Mouse (Mus musculus) midbrain, embryonic 14.5 days (tissue): ENCODE results near the gene Zcchc24. TPM values are rescaled to one million over a fixed set of nuclear protein-coding genes. Genes with fewer than 3 reads are reported as not detected.

Source experiments
- ATAC-seq: fragments of 200-750 bp; cut with Nextera tagmentation; 2 replicates; pipeline ENCODE4 v1.8.0; 2017; ENCODE audit warnings: moderate number of reproducible peaks, moderate library complexity; ENCODE audit not compliant: low FRiP score, low TSS enrichment
- DNase-seq: peaks from one replicate; pipeline ENCODE4 v3.0.0-alpha.2; 2015
- H3K27ac ChIP-seq: fragments of 300-500 bp; sonication (generic); replicated peaks from 2 replicates; pipeline ENCODE4 v1.5.1; 2014; ENCODE audit warnings: mild to moderate bottlenecking, low read depth, low read length, moderate library complexity
- H3K27me3 ChIP-seq: fragments of 300-500 bp; sonication (generic); 2 replicates; pipeline ENCODE4 v1.6.1; 2014; ENCODE audit warnings: low read length, control low read depth, mixed read lengths; ENCODE audit not compliant: control insufficient read depth, insufficient read depth
- H3K36me3 ChIP-seq: fragments of 300-500 bp; sonication (generic); 2 replicates; pipeline ENCODE4 v1.6.1; 2014; ENCODE audit warnings: low read length, control low read depth; ENCODE audit not compliant: control insufficient read depth, insufficient read depth
- H3K4me1 ChIP-seq: fragments of 300-500 bp; sonication (generic); 2 replicates; pipeline ENCODE4 v1.6.1; 2014; ENCODE audit warnings: mild to moderate bottlenecking, antibody characterized with exemption, low read length, control low read depth; ENCODE audit not compliant: control insufficient read depth, insufficient read depth
- H3K4me2 ChIP-seq: fragments of 300-500 bp; sonication (generic); 2 replicates; pipeline ENCODE4 v1.6.1; 2014; ENCODE audit warnings: mild to moderate bottlenecking, low read length, moderate library complexity
- H3K4me3 ChIP-seq: fragments of 300-500 bp; sonication (generic); replicated peaks from 2 replicates; pipeline ENCODE4 v1.5.1; 2014; ENCODE audit warnings: low read depth, low read length
- H3K9ac ChIP-seq: fragments of 300-500 bp; sonication (generic); replicated peaks from 2 replicates; pipeline ENCODE4 v1.6.1; 2014; ENCODE audit warnings: mild to moderate bottlenecking, low read length, moderate library complexity
- H3K9me3 ChIP-seq: fragments of 300-500 bp; sonication (generic); 2 replicates; pipeline ENCODE4 v1.6.1; 2016; ENCODE audit warnings: low read length, control low read depth, mixed read lengths; ENCODE audit not compliant: control insufficient read depth
- WGBS: fragments of 180-500 bp; shearing (Covaris S2); extraction: QIAGEN DNeasy Blood & Tissue Kit; methylation state at CpG from one replicate; pipeline ENCODE4 v1.1.7; 2014; 5-methylcytosine and 5-hydroxymethylcytosine counted together
- polyA plus RNA-seq: library from polyadenylated mRNA; unstranded; fragments of >200 nt; fragmentation: Nextera tagmentation; extraction: Ambion mirVana; gene quantifications from 2 replicates; pipeline ENCODE4 v1.2.1, GENCODE M21; 2014

Zcchc24 gene
- polyA plus RNA-seq, 1 experiment from 2014 or later: 13.6 TPM

DNA sequence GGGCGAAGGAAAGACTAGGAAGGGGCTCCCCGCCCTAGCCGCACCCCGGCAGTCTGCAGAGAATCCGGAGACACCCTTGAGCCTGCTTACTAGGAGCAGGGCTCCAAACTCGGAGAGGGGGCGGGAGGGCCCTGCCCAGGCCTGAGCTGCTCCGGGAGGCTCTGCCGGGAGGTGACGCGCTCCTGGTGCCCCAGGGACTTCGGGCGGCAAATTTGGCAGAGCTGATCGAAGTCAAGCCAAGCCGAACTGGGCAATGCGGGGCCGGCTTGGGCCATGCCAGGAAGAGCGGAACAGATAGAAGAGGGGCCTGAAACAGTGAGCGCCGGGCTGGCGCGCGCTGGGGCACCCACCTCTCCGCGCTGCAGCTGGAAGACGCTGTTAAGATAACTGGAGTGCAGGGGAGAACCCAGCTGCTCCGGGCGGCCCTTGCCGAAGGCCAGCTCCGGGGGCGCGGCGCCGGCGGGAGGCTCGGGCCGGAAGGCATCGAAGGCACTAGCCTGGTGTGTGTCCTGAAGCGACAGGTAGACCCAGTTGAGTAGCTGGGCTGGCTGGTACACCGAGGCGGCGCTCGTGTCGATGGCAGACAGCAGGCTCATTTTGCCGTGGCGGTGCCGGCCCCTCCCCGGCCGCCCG lies 462 bp downstream of the Zcchc24 start:
- Histone ChIP-seq H3K36me3 (no peaks in the 10 kb centered on the region), H3K4me2 (peak overlapping the region; percentile 98), H3K9ac (peak overlapping the region; percentile 60), H3K9me3 (no peaks in the 10 kb centered on the region), H3K4me1 (peaks cover 22% of the 10 kb centered on the region), H3K27ac (peak overlapping the region; percentile 55), H3K27me3 (no peaks in the 10 kb centered on the region), H3K4me3 (peak overlapping the region; percentile 50)
- DNase-seq (peak; percentile 54), ATAC-seq (peak; percentile 21; the same call in 1 of the 2 replicates)
- WGBS: 1% methylated on average over 45 of the region's 50 CpGs

DNA sequence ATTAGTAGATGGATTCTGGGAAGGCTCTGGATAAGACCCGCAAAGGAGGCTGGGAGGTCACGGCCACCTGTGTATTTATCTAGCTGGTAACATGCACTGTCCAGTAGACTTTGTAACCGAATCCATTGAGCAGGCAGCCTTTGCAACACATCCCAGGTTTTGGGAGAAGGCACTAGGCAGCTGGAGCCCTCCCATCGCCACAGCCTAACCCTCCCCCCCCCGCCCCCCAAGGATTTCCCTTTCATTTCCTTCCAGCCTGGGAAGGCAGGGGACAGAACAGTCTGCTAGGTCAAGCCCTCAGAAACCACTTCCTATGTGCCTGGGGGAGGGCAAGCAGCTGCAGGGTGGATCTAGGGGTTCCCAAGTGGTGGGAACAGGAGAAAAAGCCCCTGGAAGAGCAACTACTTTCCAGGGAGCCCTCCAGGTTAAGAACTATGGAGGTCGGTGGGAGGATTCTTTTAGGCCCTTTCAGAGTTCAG lies 1.1 kb downstream of the Zcchc24 start:
- 18% methylated on average over 6 of the region's 6 CpGs for WGBS

DNA sequence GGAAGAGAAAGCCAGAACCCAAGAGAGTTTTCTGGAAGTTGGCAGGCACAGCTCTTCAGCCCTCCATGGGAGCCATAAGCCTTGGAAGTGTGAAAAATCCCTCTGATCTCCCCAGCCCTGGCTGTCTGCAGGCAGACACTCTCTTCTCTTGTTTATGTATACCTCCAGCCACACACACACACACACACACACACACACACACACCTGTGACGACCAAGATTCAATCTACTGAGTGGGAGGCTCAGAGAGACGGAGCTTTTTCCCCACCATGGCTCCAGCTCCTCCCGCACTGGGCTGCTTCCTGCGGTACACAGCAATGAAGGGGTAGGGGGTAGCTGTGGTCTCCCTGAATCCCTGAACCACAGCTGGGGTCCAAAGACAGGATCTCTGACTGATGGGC lies 2.4 kb downstream of the Zcchc24 start:
- ATAC-seq (no peak), DNase-seq (no peak)
- Histone ChIP-seq H3K36me3 (no peaks in the 10 kb centered on the region), H3K4me1 (peaks cover 22% of the 10 kb centered on the region), H3K9ac (no peak overlapping the region), H3K4me2 (peak overlapping the region; percentile 98), H3K27ac (peak overlapping the region; percentile 52; the same call in 1 of the 2 replicates), H3K9me3 (no peaks in the 10 kb centered on the region), H3K4me3 (no peak overlapping the region), H3K27me3 (no peaks in the 10 kb centered on the region)
- WGBS: 48% methylated on average over 4 of the region's 4 CpGs

More for the DNA sequence above, 1.1 kb downstream of the Zcchc24 start:
- Histone ChIP-seq H3K9ac (peak overlapping the region; percentile 60), H3K27me3 (no peaks in the 10 kb centered on the region), H3K4me2 (peak overlapping the region; percentile 98), H3K36me3 (no peaks in the 10 kb centered on the region), H3K27ac (peak overlapping the region; percentile 55; the same call in 1 of the 2 replicates), H3K4me1 (peaks cover 22% of the 10 kb centered on the region), H3K4me3 (peak overlapping the region; percentile 50), H3K9me3 (no peaks in the 10 kb centered on the region)
- ATAC-seq (no peak), DNase-seq (no peak)

DNA sequence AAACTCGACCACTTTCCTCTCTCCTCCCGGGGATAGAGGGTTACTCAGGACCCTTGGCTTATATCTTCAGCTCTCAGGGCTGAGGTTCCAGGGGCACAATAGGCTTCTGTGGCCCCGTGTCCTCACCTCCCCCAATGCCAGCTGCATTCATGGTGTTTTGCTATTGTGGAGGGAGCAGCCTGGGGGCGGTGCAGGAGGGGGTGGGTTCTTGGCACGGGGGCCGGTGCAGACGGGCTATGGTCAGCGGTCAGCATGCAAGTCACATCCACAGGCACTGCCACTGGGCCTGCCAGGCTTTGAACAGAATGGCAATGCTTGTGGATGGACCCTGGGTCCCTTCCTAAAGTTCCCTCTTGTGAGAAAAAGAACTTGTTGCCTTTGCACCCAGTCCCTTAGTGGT lies 2.9 kb downstream of the Zcchc24 start:
- Histone ChIP-seq H3K9me3 (no peaks in the 10 kb centered on the region), H3K36me3 (no peaks in the 10 kb centered on the region), H3K4me1 (peaks cover 22% of the 10 kb centered on the region), H3K27me3 (no peaks in the 10 kb centered on the region), H3K27ac (peak overlapping the region; percentile 52), H3K4me3 (no peak overlapping the region), H3K4me2 (peak overlapping the region; percentile 98), H3K9ac (no peak overlapping the region)
- ATAC-seq (0 out of 2 replicates have a peak, but pooled peaks have one; percentile 34), DNase-seq (peak; percentile 70)
- WGBS: 17% methylated on average over 8 of the region's 8 CpGs

DNA sequence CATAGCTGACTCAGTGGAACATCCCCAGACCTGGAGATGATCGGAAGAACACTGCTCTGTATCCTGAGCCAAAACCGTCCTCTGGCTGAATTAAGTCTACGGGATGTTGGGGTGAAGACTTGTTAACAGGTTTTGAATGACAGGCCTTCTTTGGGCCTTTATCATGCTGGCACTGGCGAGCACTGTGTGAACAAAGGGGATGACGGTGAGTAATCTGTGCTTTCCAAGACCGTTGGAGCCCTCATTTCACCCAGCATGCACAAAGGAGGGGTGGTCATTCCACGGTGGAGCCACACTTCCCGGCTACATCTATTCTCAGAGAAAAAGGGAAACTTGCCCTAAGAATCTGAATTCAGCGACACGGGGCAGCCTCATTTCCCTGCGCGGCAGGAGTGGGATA lies 3.7 kb downstream of the Zcchc24 start:
- Histone ChIP-seq H3K4me1 (peaks cover 22% of the 10 kb centered on the region), H3K36me3 (no peaks in the 10 kb centered on the region), H3K4me3 (no peak overlapping the region), H3K9me3 (no peaks in the 10 kb centered on the region), H3K27me3 (no peaks in the 10 kb centered on the region), H3K27ac (peak overlapping the region; percentile 39; the same call in 1 of the 2 replicates), H3K9ac (no peak overlapping the region), H3K4me2 (peak overlapping the region; percentile 98; the same call in 1 of the 2 replicates)
- DNase-seq: no peak
- 32% methylated on average over 12 of the region's 12 CpGs for WGBS
- ATAC-seq: no peak

DNA sequence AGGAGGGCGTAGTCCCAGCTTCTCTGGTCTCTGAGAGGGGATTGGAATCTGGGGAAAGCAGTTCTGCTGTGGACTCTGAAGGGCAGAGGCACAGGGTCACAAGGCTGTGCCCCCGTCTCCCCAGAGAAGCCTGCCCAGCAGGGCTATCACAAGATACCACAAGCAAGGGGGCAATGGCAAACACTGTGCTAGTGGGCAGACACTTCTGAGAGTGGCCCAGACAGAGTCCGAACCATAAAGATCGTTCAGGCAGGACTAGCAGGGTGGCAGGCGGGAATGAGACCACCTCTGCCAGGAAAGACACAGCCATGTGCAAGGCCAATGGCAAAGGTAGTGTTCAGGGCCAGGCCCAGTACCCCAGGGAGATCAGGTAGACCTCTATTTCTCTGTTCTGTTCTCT lies 7.7 kb downstream of the Zcchc24 start:
- Histone ChIP-seq H3K27ac (no peak overlapping the region), H3K9me3 (no peaks in the 10 kb centered on the region), H3K36me3 (no peaks in the 10 kb centered on the region), H3K4me1 (0 out of 2 replicates have a peak, but pooled peaks cover 5% of the 10 kb centered on the region), H3K4me3 (no peak overlapping the region), H3K9ac (no peak overlapping the region), H3K27me3 (no peaks in the 10 kb centered on the region), H3K4me2 (no peak overlapping the region)
- ATAC-seq: no peak
- no peak for DNase-seq
- 91% methylated on average over 5 of the region's 5 CpGs for WGBS

DNA sequence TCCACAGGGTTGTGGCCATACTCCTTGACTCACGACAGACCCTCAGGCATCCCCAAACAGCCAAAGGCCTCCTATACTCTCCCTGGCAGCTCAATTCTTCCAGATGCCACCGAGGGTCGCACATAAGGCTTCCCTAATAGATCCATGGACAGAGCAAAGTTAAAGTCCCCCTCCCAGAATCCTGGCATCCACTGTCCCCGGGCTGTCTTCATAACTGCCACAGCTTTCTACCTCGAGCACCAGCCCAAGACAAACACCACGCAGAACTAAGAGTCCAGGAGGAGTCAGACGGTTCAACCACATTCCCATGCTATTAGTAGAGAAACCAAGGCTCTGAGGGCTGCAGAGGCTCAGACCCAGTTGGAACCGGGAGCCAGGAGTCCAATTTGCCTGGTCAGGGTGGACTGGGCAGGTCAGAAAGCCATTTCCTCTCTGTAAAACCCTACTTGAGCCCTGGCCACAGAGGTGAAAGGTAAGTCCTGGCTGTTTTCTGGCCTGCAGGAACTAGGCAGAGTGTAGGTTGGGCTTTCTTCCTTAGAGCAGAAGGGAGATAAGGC lies 8.8 kb downstream of the Zcchc24 start:
- H3K27me3 ChIP-seq: no peaks in the 10 kb centered on the region
- DNase-seq (no peak), ATAC-seq (no peak)
- no peak overlapping the region for H3K9ac ChIP-seq
- no peak overlapping the region for H3K4me3 ChIP-seq
- no peaks in the 10 kb centered on the region for H3K36me3 ChIP-seq
- 82% methylated on average over 8 of the region's 8 CpGs for WGBS
- no peak overlapping the region for H3K27ac ChIP-seq
- no peaks in the 10 kb centered on the region for H3K9me3 ChIP-seq
- H3K4me1 ChIP-seq: peaks cover 8% of the 10 kb centered on the region; the same call in 1 of the 2 replicates
- no peak overlapping the region for H3K4me2 ChIP-seq

DNA sequence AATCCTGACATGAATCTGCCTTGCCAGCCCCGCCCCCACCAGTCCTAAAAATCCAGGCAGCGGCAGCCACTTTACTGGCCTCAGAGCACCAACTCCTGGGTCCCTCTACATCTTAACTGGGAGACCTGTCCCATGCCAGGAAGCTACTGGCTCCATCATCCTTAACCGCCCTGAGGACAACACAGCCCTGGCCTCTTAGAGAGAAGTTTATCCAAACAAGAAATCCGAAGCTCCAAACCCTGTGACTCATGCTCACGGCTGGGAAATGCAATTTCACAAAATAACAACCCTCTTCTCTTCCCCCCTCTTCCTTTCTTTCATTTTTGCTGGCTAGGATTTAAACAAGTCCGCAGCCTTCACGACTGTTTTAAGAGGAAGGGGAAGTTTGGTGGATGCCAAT lies 9.3 kb downstream of the Zcchc24 start:
- Histone ChIP-seq H3K4me3 (no peak overlapping the region), H3K4me2 (no peak overlapping the region), H3K36me3 (no peaks in the 10 kb centered on the region), H3K27me3 (no peaks in the 10 kb centered on the region), H3K9me3 (no peaks in the 10 kb centered on the region), H3K4me1 (peaks cover 12% of the 10 kb centered on the region), H3K9ac (no peak overlapping the region), H3K27ac (no peak overlapping the region)
- no peak for ATAC-seq
- DNase-seq: no peak
- 77% methylated on average over 7 of the region's 7 CpGs for WGBS

DNA sequence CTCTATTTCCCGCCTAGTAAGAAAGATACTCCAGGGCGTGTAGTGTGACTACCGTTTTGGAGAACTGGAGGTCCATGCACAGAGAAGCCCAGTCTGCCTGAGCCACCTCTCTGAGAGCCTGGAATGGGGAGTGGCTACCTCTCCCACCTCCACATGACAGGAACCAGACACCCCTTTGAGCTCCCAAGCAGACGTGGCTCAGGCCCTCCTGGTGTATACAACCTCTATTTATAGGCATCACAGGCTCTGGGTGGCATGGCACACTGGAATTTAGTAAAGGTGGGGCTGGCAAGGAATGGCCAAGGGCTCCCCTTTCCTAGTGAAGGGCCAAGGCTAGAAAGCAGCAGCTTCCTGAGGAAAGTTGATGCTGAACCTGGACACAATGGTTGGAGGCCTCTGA lies 10.9 kb downstream of the Zcchc24 start:
- 76% methylated on average over 4 of the region's 4 CpGs for WGBS
- Histone ChIP-seq H3K9me3 (no peaks in the 10 kb centered on the region), H3K4me3 (no peak overlapping the region), H3K9ac (no peak overlapping the region), H3K4me2 (no peak overlapping the region), H3K27ac (no peak overlapping the region), H3K4me1 (peaks cover 14% of the 10 kb centered on the region), H3K36me3 (no peaks in the 10 kb centered on the region), H3K27me3 (no peaks in the 10 kb centered on the region)
- no peak for DNase-seq
- no peak for ATAC-seq
